Comparison of ENCODE assay signal across 7 mouse cellular contexts in genomic region chr7:100178016-100178890, GRCm38 (mm10). TPM values are rescaled to one million over a fixed set of nuclear protein-coding genes. Genes with fewer than 3 reads are reported as not detected.
A peak's percentile ranks its signal among the peaks of the same experiment; 100 is the strongest.
DNase-seq lines count a peak whose midpoint lies in the region; ATAC-seq and TF ChIP-seq lines count a peak whose summit lies in the region.

No protein-coding gene starts in this region.

- no peaks in the 10 kb centered on the region for H3K36me3 ChIP-seq in erythroblast, embryonic 14.5 days (ENCODE audit: control insufficient read depth)
- no peaks in the 10 kb centered on the region for H3K36me3 ChIP-seq in heart, embryonic 10.5 days
- no peaks in the 10 kb centered on the region for H3K36me3 ChIP-seq in midbrain, embryonic 14.5 days (ENCODE audit: control insufficient read depth, insufficient read depth, low read length)
- no peaks in the 10 kb centered on the region for H3K36me3 ChIP-seq in stomach, postnatal 0 days (ENCODE audit: control insufficient read depth, insufficient read depth, low read length)

- no peaks in the 10 kb centered on the region for H3K9me3 ChIP-seq in erythroblast, embryonic 14.5 days (ENCODE audit: control insufficient read depth, low read length)
- no peaks in the 10 kb centered on the region for H3K9me3 ChIP-seq in heart, embryonic 10.5 days
- H3K9me3 ChIP-seq in midbrain, embryonic 14.5 days (ENCODE audit: control insufficient read depth, low read length), result no peaks in the 10 kb centered on the region
- no peaks in the 10 kb centered on the region for H3K9me3 ChIP-seq in stomach, postnatal 0 days (ENCODE audit: control insufficient read depth, low read length)

- TF ChIP-seq EP300 in stomach, postnatal 0 days (optimal IDR thresholded peaks at IDR 0.05), result no peak

- DNase-seq in heart, embryonic 10.5 days (ENCODE audit: low spot score), result peak; percentile 77
- DNase-seq in kidney, adult 8-10 months, result peak; percentile 39 to 46
- peak; percentile 72 for DNase-seq in liver
- DNase-seq in midbrain, embryonic 14.5 days, result peak; percentile 63
- DNase-seq in stomach, postnatal 0 days (ENCODE audit: low spot score), result peak; percentile 78

- no peak overlapping the region for H3K27ac ChIP-seq in bone marrow, adult 2 months (ENCODE audit: control insufficient read depth, insufficient read depth, low read depth, low read length, poor library complexity)
- no peak overlapping the region for H3K27ac ChIP-seq in heart, embryonic 10.5 days
- no peak overlapping the region for H3K27ac ChIP-seq in midbrain, embryonic 14.5 days (replicated peaks; ENCODE audit: low read depth, low read length)
- H3K27ac ChIP-seq in stomach, postnatal 0 days (replicated peaks), result no peak overlapping the region

- H3K27me3 ChIP-seq in erythroblast, embryonic 14.5 days (ENCODE audit: control insufficient read depth), result peaks cover 58% of the 10 kb centered on the region
- H3K27me3 ChIP-seq in heart, embryonic 10.5 days (ENCODE audit: insufficient read depth, poor library complexity, severe bottlenecking), result peaks cover 61% of the 10 kb centered on the region
- peaks cover 33% of the 10 kb centered on the region for H3K27me3 ChIP-seq in midbrain, embryonic 14.5 days (ENCODE audit: control insufficient read depth, insufficient read depth, low read length)
- H3K27me3 ChIP-seq in stomach, postnatal 0 days (ENCODE audit: control insufficient read depth, insufficient read depth, low read length), result no peaks in the 10 kb centered on the region

- peak overlapping the region; percentile 19 for H3K4me3 ChIP-seq in bone marrow, adult 2 months (replicated peaks; ENCODE audit: control insufficient read depth, low read depth, low read length)
- peak overlapping the region; percentile 47 for H3K4me3 ChIP-seq in erythroblast, embryonic 14.5 days (replicated peaks)
- H3K4me3 ChIP-seq in heart, embryonic 10.5 days, result peak overlapping the region; percentile 63
- H3K4me3 ChIP-seq in midbrain, embryonic 14.5 days (replicated peaks; ENCODE audit: low read depth, low read length), result peak overlapping the region; percentile 33
- peak overlapping the region; percentile 30 for H3K4me3 ChIP-seq in stomach, postnatal 0 days (ENCODE audit: low read depth, low read length)

- TF ChIP-seq CTCF in bone marrow, adult 2 months (IDR thresholded peaks at IDR 0.05; ENCODE audit: control insufficient read depth, insufficient read depth, low read length), result no peak
- no peak for TF ChIP-seq CTCF in stomach, postnatal 0 days (IDR thresholded peaks at IDR 0.05; ENCODE audit: low read depth)

- peak overlapping the region; percentile 61 for H3K4me2 ChIP-seq in midbrain, embryonic 14.5 days (ENCODE audit: low read length)
- peak overlapping the region; percentile 76 for H3K4me2 ChIP-seq in stomach, postnatal 0 days (replicated peaks; ENCODE audit: low read depth)

- no peak for TF ChIP-seq POLR2A in bone marrow, adult 2 months (IDR thresholded peaks at IDR 0.05; ENCODE audit: borderline replicate concordance, control insufficient read depth, low read depth, low read length)

- ATAC-seq in midbrain, embryonic 14.5 days (ENCODE audit: low FRiP score, low TSS enrichment), result no peak
- ATAC-seq in stomach, postnatal 0 days (ENCODE audit: low FRiP score, low TSS enrichment), result peak; percentile 90

- H3K9ac ChIP-seq in midbrain, embryonic 14.5 days (replicated peaks; ENCODE audit: low read length), result peak overlapping the region; percentile 23; the same call in 1 of the 2 replicates
- peak overlapping the region; percentile 36; the same call in 1 of the 2 replicates for H3K9ac ChIP-seq in stomach, postnatal 0 days (ENCODE audit: low read length)

- WGBS in bone marrow, adult 2 months, result 5% methylated on average over 30 of the region's 30 CpGs
- WGBS in heart, embryonic 10.5 days, result 7% methylated on average over 30 of the region's 30 CpGs
- WGBS in midbrain, embryonic 14.5 days, result 10% methylated on average over 30 of the region's 30 CpGs
- 9% methylated on average over 30 of the region's 30 CpGs for WGBS in stomach, postnatal 0 days

- no peaks in the 10 kb centered on the region; the same call in none of the 2 replicates for H3K4me1 ChIP-seq in bone marrow, adult 2 months (ENCODE audit: control insufficient read depth, insufficient read depth, low read length)
- peaks cover 29% of the 10 kb centered on the region for H3K4me1 ChIP-seq in erythroblast, embryonic 14.5 days (ENCODE audit: control insufficient read depth)
- H3K4me1 ChIP-seq in heart, embryonic 10.5 days, result peaks cover 20% of the 10 kb centered on the region
- H3K4me1 ChIP-seq in midbrain, embryonic 14.5 days (ENCODE audit: control insufficient read depth, insufficient read depth, low read length), result peaks cover 6% of the 10 kb centered on the region
- peaks cover 2% of the 10 kb centered on the region; the same call in 1 of the 2 replicates for H3K4me1 ChIP-seq in stomach, postnatal 0 days (replicated peaks; ENCODE audit: control insufficient read depth, insufficient read depth)

RNA-seq across cellular contexts. Expression of gene Kcne3, which starts 2.0 kb away (rescaled TPM):
- polyA plus RNA-seq in bone marrow, adult 2 months (2011; ENCODE audit: insufficient read depth, insufficient read length, low replicate concordance, missing spikeins), result 2.7 and 2.9 TPM in 2 replicates
- polyA plus RNA-seq in erythroblast, embryonic 14.5 days (2012), result not detected in 2 replicates
- polyA plus RNA-seq in heart, embryonic 10.5 days (2016; fragmentation: Nextera tagmentation; extraction: Ambion mirVana), result 4.2 and 5.9 TPM in 2 replicates
- 0.58 and 0.89 TPM in 2 replicates for polyA plus RNA-seq in midbrain, embryonic 14.5 days (2014; fragmentation: Nextera tagmentation; extraction: Ambion mirVana)
- polyA plus RNA-seq in stomach, postnatal 0 days (2015; fragmentation: Nextera tagmentation; extraction: Ambion mirVana), result 3.8 and 4.7 TPM in 2 replicates

RNA-seq across cellular contexts. Expression of gene Lipt2, which starts 19.2 kb away (rescaled TPM):
- polyA plus RNA-seq in bone marrow, adult 2 months (2011; ENCODE audit: insufficient read depth, insufficient read length, low replicate concordance, missing spikeins), result 1.5 and 3.9 TPM in 2 replicates
- polyA plus RNA-seq in erythroblast, embryonic 14.5 days (2012), result 0.02 and 0.13 TPM in 2 replicates
- polyA plus RNA-seq in heart, embryonic 10.5 days (2016; fragmentation: Nextera tagmentation; extraction: Ambion mirVana), result 13.1 and 20.9 TPM in 2 replicates
- polyA plus RNA-seq in midbrain, embryonic 14.5 days (2014; fragmentation: Nextera tagmentation; extraction: Ambion mirVana), result 20.1 and 21.8 TPM in 2 replicates
- 8.8 and 10.2 TPM in 2 replicates for polyA plus RNA-seq in stomach, postnatal 0 days (2015; fragmentation: Nextera tagmentation; extraction: Ambion mirVana)

RNA-seq across cellular contexts. Expression of gene Pgm2l1, which starts 48.9 kb away (rescaled TPM):
- polyA plus RNA-seq in bone marrow, adult 2 months (2011; ENCODE audit: insufficient read depth, insufficient read length, low replicate concordance, missing spikeins), result 6.4 TPM in 2 replicates
- polyA plus RNA-seq in erythroblast, embryonic 14.5 days (2012), result 0.49 and 0.81 TPM in 2 replicates
- polyA plus RNA-seq in heart, embryonic 10.5 days (2016; fragmentation: Nextera tagmentation; extraction: Ambion mirVana), result 0.94 and 1.4 TPM in 2 replicates
- polyA plus RNA-seq in midbrain, embryonic 14.5 days (2014; fragmentation: Nextera tagmentation; extraction: Ambion mirVana), result 30.3 and 38.3 TPM in 2 replicates
- 0.90 and 1.0 TPM in 2 replicates for polyA plus RNA-seq in stomach, postnatal 0 days (2015; fragmentation: Nextera tagmentation; extraction: Ambion mirVana)

RNA-seq across cellular contexts. Expression of gene Pold3, which starts 56.9 kb away (rescaled TPM):
- polyA plus RNA-seq in bone marrow, adult 2 months (2011; ENCODE audit: insufficient read depth, insufficient read length, low replicate concordance, missing spikeins), result 42.7 and 47.1 TPM in 2 replicates
- polyA plus RNA-seq in erythroblast, embryonic 14.5 days (2012), result 1.2 and 2.9 TPM in 2 replicates
- 51.3 and 69.9 TPM in 2 replicates for polyA plus RNA-seq in heart, embryonic 10.5 days (2016; fragmentation: Nextera tagmentation; extraction: Ambion mirVana)
- 44.3 and 47.5 TPM in 2 replicates for polyA plus RNA-seq in midbrain, embryonic 14.5 days (2014; fragmentation: Nextera tagmentation; extraction: Ambion mirVana)
- polyA plus RNA-seq in stomach, postnatal 0 days (2015; fragmentation: Nextera tagmentation; extraction: Ambion mirVana), result 18.6 and 20.3 TPM in 2 replicates
